Mouse (Mus musculus): ENCODE results near the gene Ovol3. TPM values are rescaled to one million over a fixed set of nuclear protein-coding genes. Genes with fewer than 3 reads are reported as not detected.

The Ovol3 gene
- total RNA-seq, 2 experiments from 2014 or later = not detected

DNA sequence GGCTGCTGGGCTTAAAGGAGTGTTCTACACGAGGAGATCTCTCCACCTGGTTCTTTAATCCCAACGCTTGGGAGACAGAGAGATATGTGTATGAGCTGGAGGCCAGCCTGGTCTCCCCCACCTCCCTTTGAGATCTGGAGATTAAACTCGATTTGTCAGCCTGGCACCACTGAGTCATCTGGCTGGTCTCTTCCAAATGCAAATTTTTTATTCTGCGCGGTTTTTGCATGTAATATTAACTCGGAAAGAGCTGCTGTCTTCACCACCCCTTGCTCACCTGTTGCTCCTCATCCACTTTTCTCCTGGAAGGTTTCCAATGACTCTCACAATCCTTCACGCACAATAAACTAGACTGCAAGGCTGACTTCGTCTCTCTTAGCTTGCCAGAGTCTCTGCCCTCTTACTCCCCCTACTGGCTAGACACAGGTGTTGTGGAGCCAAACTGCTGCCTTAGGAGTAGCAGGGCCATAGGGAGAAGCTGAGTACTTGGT, 37.0 kb downstream of the Ovol3 start, which contains the start of gene Capns1:
TSS of gene Capns1 (minus strand) at position 331 of the 491 bp plus-strand sequence.
- intact Hi-C loops (cut with DNase I) = no loop called here
- peak; percentile 35 to 41 for DNase-seq (ENCODE audit: low spot score in 2 of 2)

DNA sequence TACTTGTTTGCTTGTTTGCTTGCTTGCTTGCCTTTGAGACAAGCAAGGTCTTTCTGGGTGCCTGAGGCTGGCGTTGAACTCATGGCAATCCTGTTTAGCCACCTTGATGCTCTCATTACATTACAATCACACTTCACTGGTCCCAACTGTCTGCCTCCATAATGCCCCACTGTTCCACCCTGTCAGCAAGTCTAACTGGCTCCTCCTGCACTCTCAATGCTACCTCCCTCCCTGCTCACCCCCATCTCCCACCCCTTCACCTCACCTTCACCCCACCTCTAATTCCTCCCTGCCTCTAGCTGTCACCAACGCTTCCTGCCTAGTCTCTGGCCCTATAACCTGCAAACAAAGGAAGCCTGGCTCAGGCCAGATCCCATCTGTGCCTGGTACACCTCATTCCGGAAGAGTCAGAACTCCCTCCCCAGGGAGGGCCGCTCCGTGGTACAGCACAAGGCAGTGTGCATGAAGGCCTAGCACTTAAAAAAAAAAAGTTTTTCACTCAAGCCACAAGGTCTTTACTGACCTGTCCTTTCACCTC, 37.9 kb downstream of the Ovol3 start:
- no peak for DNase-seq (ENCODE audit: low spot score in 2 of 2)
- intact Hi-C loops (cut with DNase I) = no loop called here

DNA sequence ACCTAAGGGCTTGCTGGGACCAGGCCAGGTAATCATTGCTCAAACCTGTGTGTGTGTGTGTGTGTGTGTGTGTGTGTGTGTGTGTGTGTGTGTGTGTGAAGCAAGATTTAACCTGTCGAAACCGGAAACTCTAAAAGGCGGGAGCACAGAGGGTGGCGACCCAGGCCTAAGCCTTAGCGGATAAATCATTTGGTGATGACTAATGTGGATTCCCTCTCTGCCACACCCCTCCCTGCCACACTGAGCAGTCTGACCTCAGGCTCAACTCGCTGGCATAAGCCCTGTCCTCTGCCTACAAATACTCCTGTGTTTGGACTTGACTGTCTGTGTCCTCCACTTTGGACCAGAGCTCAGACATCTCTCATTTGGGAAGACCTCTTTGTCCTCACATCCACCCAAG, 39.4 kb downstream of the Ovol3 start:
- no peak for DNase-seq (ENCODE audit: low spot score in 2 of 2)
- intact Hi-C loops (cut with DNase I) = no loop called here

GRCm38 (mm10) chr7:30195461-30195860, 40.1 kb downstream of the Ovol3 start:
- intact Hi-C loops (cut with DNase I) = no loop called here

GRCm38 (mm10) chr7:30194884-30195283, 40.6 kb downstream of the Ovol3 start:
- intact Hi-C loops (cut with DNase I) = no loop called here
- DNase-seq (ENCODE audit: low spot score in 2 of 2) = peak; percentile 91 to 93

More at GRCm38 (mm10) chr7:30195461-30195860, 40.1 kb downstream of the Ovol3 start:
- DNase-seq (ENCODE audit: low spot score in 2 of 2) = no peak

- intact Hi-C loops (cut with DNase I) = no loop called here
- peak; percentile 34 to 39 for DNase-seq (ENCODE audit: low spot score in 2 of 2)
Observed at GRCm38 (mm10) chr7:30194101-30194831, 41.3 kb downstream of the Ovol3 start.

DNA sequence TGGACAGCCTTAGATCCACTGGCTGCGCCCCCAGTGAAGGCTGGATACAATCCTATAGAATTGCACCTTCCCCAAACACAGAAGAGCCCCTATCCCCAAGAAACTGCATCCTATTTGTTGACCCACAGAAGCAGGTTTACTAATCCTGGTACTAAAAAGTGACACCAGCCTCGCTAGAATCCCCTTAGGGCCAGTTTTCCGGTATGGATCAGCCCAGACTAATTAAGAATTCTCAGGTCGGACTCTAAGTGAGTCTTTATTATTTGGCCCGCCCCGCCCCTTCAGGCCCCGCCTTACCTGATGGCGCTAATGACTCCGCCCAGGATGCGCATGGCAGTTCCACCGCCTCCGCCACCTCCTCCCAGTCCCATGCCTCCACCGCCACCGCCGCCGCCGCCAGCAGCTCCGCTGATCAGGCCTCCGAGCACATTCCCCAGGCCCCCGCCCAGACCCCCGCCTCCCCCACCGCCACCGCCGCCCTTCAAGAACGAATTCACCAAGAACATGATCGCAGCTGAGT, 41.9 kb downstream of the Ovol3 start:
- peak; percentile 61 to 70 for DNase-seq (ENCODE audit: low spot score in 2 of 2)
- intact Hi-C loops (cut with DNase I) = no loop called here

DNA sequence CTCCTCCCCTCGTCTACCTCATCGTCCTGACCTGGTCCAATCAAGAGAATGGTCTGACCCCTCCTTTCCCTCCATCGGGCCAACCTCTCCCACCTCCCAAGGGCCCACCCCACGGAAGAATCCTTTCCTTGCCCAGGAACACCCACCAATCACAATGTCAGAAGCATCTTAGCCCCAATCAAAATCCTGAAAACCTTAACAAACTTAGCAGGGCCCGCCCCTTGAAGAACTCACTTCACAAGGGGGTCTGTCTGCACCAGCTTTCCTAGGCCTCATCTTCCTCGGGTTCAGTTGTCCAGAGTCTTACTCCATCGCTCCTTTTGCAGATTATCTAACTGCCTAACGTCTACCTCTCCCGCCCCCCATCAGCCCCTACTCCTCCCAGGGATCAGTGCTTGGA, 42.5 kb downstream of the Ovol3 start:
- DNase-seq (ENCODE audit: low spot score in 2 of 2) = no peak
- intact Hi-C loops (cut with DNase I) = no loop called here

DNA sequence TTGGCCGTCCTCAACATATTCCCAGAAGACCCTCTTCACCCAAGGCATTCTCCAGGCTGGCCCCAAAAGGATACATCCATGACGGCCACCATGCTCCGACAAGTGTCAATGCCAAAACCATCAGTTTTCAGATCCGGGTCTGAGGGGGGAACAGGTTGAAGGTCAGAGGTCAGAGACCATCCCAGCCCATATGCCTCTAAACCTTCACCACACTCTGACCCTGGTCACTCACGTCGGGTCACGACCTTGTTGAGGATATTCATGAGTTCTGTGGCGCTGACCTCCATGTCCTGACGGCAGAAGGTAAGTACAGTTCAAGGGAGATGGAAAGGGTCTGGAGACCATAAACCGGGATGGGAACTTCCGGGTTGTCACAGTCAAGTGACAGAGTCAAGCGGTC, 43.4 kb downstream of the Ovol3 start:
- intact Hi-C loops (cut with DNase I) = no loop called here
- no peak for DNase-seq (ENCODE audit: low spot score in 2 of 2)

DNA sequence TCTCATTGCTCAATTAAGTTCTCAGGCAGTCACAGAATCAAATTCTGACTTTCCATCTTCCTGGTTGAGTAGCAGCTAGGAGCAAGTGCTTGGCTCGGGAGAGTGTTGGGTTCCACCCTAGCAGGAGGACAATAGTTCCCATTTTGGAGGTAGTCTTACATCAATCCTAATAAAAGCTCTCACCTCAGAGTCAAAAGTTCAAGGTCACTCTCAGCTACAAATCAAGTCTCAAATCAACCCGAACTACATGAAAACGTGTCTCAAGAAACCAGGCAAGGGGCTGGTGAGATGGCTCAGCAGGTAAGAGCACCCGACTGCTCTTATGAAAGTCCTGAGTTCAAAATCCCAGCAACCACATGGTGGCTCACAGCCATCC, 46.4 kb downstream of the Ovol3 start:
- no peak for DNase-seq (ENCODE audit: low spot score in 2 of 2)
- intact Hi-C loops (cut with DNase I) = no loop called here

DNA sequence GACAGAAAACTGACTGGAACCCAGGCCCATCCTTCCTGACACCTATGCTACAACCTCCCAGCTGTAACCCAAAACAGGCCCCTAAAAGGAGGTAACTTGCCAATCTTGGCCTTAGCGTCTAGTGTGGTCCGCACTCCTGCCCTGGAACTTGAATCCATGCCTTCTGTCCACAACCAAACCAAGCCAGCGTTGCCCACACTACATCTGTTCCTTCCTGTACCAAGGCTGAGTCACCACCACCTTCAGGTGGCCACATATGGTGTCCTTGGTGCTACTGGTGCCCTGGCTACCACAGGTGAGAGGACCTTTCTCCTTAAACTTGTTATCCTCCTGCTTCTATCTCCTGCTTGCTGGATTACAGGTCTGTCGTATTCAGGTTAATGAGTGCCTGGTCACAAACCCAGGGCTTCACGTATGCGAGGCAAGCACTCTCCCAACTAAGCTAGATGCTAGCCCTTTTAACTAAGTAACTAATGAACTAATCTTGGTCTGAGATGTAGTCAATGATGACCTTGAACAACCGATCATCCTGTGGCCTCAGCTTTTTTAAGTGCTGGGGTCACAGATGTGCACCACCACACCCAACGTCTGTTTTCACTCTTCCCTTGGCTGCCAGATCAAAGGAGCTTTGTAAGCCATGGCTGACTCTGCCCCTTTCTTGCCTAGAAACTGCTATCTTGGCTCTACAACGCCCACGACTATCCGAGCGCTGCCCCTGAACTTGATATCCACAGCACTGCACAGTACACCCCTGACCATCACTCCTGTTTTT, 47.0 kb downstream of the Ovol3 start:
- intact Hi-C loops (cut with DNase I) = no loop called here
- DNase-seq (ENCODE audit: low spot score in 2 of 2) = no peak

- no peak for DNase-seq (ENCODE audit: low spot score in 2 of 2)
- intact Hi-C loops (cut with DNase I) = no loop called here
Observed at GRCm38 (mm10) chr7:30184641-30185348, 50.7 kb downstream of the Ovol3 start.

- intact Hi-C loops (cut with DNase I) = no loop called here
- DNase-seq (ENCODE audit: low spot score in 2 of 2) = peak; percentile 33 to 57
Observed at GRCm38 (mm10) chr7:30183879-30184289, 51.6 kb downstream of the Ovol3 start, which contains the start of gene Cox7a1. TSS of gene Cox7a1 (plus strand) at chr7:30184144.

Other genes with a start within 250 kb of the Ovol3 start
- 1 to 10 TPM; 7.7 to 8.5 TPM for gene Zfp14, start 184.3 kb downstream of the Ovol3 start, total RNA-seq (2021)
- 1 to 10 TPM; 3.4 to 4.5 TPM for gene Zfp82, start 162.8 kb downstream of the Ovol3 start, total RNA-seq (2021)
- gene Gm26920, start 145.3 kb downstream of the Ovol3 start, total RNA-seq (2021) = 1 to 10 TPM in 1 of 2 experiments, not detected in 1; 1.1 TPM
- gene Zfp566, start 145.2 kb downstream of the Ovol3 start, total RNA-seq (2021) = 1 to 10 TPM; 7.5 to 7.6 TPM
- gene Zfp260, start 140.9 kb downstream of the Ovol3 start, total RNA-seq (2021) = 10 to 100 TPM; 65.6 to 70.4 TPM
- 10 to 100 TPM; 29.9 to 38.4 TPM for gene Zfp382, start 113.8 kb downstream of the Ovol3 start, total RNA-seq (2021)
- gene Zfp146, start 66.0 kb downstream of the Ovol3 start, total RNA-seq (2021) = 10 to 100 TPM; 40.5 to 48.3 TPM
- gene Cox7a1, start 51.6 kb downstream of the Ovol3 start, total RNA-seq (2021) = 1 to 10 TPM; 5.8 to 6.0 TPM
- gene Capns1, start 36.9 kb downstream of the Ovol3 start, total RNA-seq (2021) = 100 to 1,000 TPM; 175 to 181 TPM
- gene Polr2i, start 3.8 kb downstream of the Ovol3 start, total RNA-seq (2021) = 10 to 100 TPM; 45.6 to 53.4 TPM
- gene Tbcb, start 3.5 kb downstream of the Ovol3 start, total RNA-seq (2021) = 100 to 1,000 TPM; 135 to 142 TPM
- under 1 TPM; 0.32 to 0.41 TPM for gene Thap8, start 44.4 kb upstream of the Ovol3 start, total RNA-seq (2021)
- gene Wdr62, start 44.7 kb upstream of the Ovol3 start, total RNA-seq (2021) = 1 to 10 TPM; 1.0 to 1.1 TPM
- gene Clip3, start 56.0 kb upstream of the Ovol3 start, total RNA-seq (2021) = 100 to 1,000 TPM; 491 to 494 TPM
- 10 to 100 TPM; 58.7 to 65.2 TPM for gene Alkbh6, start 73.0 kb upstream of the Ovol3 start, total RNA-seq (2021)
- gene Syne4, start 79.1 kb upstream of the Ovol3 start, total RNA-seq (2021) = 1 to 10 TPM; 6.4 to 9.1 TPM
- under 1 TPM; 0.52 to 0.54 TPM for gene E130208F15Rik, start 86.0 kb upstream of the Ovol3 start, total RNA-seq (2021)
- 1 to 10 TPM; 7.5 to 9.4 TPM for gene Sdhaf1, start 88.2 kb upstream of the Ovol3 start, total RNA-seq (2021)
- gene Lrfn3, start 127.0 kb upstream of the Ovol3 start, total RNA-seq (2021) = 10 to 100 TPM; 32.9 to 35.1 TPM
- gene Tyrobp, start 178.0 kb upstream of the Ovol3 start, total RNA-seq (2021) = 10 to 100 TPM; 25.0 to 28.4 TPM
- 1 to 10 TPM; 1.2 to 2.1 TPM for gene Hcst, start 184.1 kb upstream of the Ovol3 start, total RNA-seq (2021)
- gene Nfkbid, start 186.0 kb upstream of the Ovol3 start, total RNA-seq (2021) = 1 to 10 TPM; 2.9 to 3.6 TPM
- 1,000 to 10,000 TPM; 1,238 to 1,418 TPM for gene Aplp1, start 209.8 kb upstream of the Ovol3 start, total RNA-seq (2021)
- 10 to 100 TPM; 12.9 to 17.8 TPM for gene Kirrel2, start 222.0 kb upstream of the Ovol3 start, total RNA-seq (2021)
- gene Nphs1, start 222.6 kb upstream of the Ovol3 start, total RNA-seq (2021) = under 1 TPM; 0.99 to 1.00 TPM

Data from left cerebral cortex, postnatal 36 days (tissue).